Mouse (Mus musculus) limb, embryonic 11.5 days (tissue): ENCODE results near the gene Cmbl. TPM values are rescaled to one million over a fixed set of nuclear protein-coding genes. Genes with fewer than 3 reads are reported as not detected.

ENCODE experiments used
- ATAC-seq: fragments of 200-750 bp; cut with Nextera tagmentation; 2 replicates; pipeline ENCODE4 v1.8.0; 2017; ENCODE audit warnings: low read depth; ENCODE audit not compliant: insufficient number of reproducible peaks, low FRiP score, low TSS enrichment
- DNase-seq: peaks from one replicate; pipeline ENCODE4 v3.0.0-alpha.2; 2015; ENCODE audit warnings: low spot score
- H3K27ac ChIP-seq: fragments of 300-500 bp; sonication (generic); replicated peaks from 2 replicates; pipeline ENCODE4 v1.5.1; 2014; ENCODE audit warnings: low read depth, mild to moderate bottlenecking, low read length
- H3K27me3 ChIP-seq: fragments of 300-500 bp; sonication (generic); 2 replicates; pipeline ENCODE4 v1.6.1; 2014; ENCODE audit warnings: mild to moderate bottlenecking, low read length, mixed read lengths; ENCODE audit not compliant: control insufficient read depth, insufficient read depth
- H3K36me3 ChIP-seq: fragments of 300-500 bp; sonication (generic); 2 replicates; pipeline ENCODE4 v1.6.1; 2014; ENCODE audit warnings: mild to moderate bottlenecking, low read length, moderate library complexity, mixed read lengths; ENCODE audit not compliant: control insufficient read depth, insufficient read depth
- H3K4me1 ChIP-seq: fragments of 300-500 bp; sonication (generic); 2 replicates; pipeline ENCODE4 v1.6.1; 2014; ENCODE audit warnings: low read length, mixed read lengths; ENCODE audit not compliant: control insufficient read depth, insufficient read depth
- H3K4me2 ChIP-seq: fragments of 300-500 bp; sonication (generic); 2 replicates; pipeline ENCODE4 v1.6.1; 2014; ENCODE audit warnings: low read depth, mild to moderate bottlenecking, moderate library complexity; ENCODE audit not compliant: severe bottlenecking
- H3K4me3 ChIP-seq: fragments of 300-500 bp; sonication (generic); 2 replicates; pipeline ENCODE4 v1.5.1; 2014; ENCODE audit warnings: low read depth, low read length
- H3K9ac ChIP-seq: fragments of 300-500 bp; sonication (generic); 2 replicates; pipeline ENCODE4 v1.6.1; 2014; ENCODE audit warnings: mild to moderate bottlenecking, low read length
- H3K9me3 ChIP-seq: fragments of 300-500 bp; sonication (generic); 2 replicates; pipeline ENCODE4 v1.6.1; 2016; ENCODE audit warnings: low read length; ENCODE audit not compliant: control insufficient read depth
- WGBS: fragments of 180-500 bp; shearing (Covaris S2); extraction: QIAGEN DNeasy Blood & Tissue Kit; methylation state at CpG from one replicate; pipeline ENCODE4 v1.1.7; 2014; 5-methylcytosine and 5-hydroxymethylcytosine counted together
- polyA plus RNA-seq: library from polyadenylated mRNA; unstranded; fragments of >200 nt; fragmentation: Nextera tagmentation; extraction: Ambion mirVana; gene quantifications from 2 replicates; pipeline ENCODE4 v1.2.1, GENCODE M21; 2014

Cmbl gene
- polyA plus RNA-seq, 1 experiment from 2014 or later, result 1.1 TPM

DNA sequence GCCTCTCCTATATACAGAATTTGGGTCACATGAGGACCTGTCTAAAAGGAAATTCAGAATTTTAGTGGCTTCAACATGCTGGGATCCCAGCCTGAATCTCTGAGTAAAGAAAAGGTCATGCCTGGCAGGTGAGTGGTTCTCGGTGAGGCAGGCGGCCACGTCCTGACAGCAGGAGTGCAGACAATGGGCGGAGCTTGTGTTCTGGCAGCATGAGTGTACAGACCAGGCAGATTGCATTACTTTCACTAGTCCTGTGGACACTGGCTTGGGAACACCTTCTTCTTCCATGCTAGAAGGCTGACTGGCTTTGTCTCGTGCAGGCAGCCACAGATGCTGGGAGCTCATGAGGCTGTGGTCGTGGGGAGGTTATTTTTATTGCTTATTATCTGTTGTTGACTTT, 41.6 kb downstream of the Cmbl start:
- Histone ChIP-seq H3K4me2 (no peak overlapping the region), H3K27ac (no peak overlapping the region), H3K9me3 (no peaks in the 10 kb centered on the region), H3K36me3 (no peaks in the 10 kb centered on the region), H3K4me1 (peaks cover 4% of the 10 kb centered on the region; the same call in 1 of the 2 replicates), H3K9ac (no peak overlapping the region), H3K27me3 (no peaks in the 10 kb centered on the region), H3K4me3 (no peak overlapping the region)
- no peak for DNase-seq
- WGBS, result 70% methylated on average over 6 of the region's 6 CpGs
- no peak for ATAC-seq

DNA sequence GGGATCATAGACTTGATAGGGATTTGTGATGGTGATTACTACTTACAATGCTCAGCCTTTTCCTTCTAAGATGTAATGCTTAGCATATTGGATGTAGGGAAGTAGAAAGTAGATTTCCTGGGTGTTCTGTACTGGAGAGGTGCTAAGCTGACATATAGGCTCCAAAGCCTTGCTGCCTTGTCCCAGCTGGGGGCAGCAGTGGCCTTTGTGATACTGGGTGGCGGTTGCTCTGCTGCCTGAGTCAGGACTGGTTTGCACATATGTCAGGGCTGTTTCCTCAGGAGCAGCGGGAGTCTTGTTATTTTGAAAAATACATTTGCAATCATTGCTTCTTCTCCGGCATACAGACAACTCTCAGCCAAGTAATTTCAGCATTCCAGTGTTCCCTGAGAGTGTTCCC, 45.8 kb downstream of the Cmbl start:
- no peaks in the 10 kb centered on the region for H3K9me3 ChIP-seq
- H3K27me3 ChIP-seq, result no peaks in the 10 kb centered on the region
- H3K9ac ChIP-seq, result no peak overlapping the region
- WGBS, result 73% methylated on average over 3 of the region's 3 CpGs
- no peak for ATAC-seq
- H3K27ac ChIP-seq, result no peak overlapping the region
- DNase-seq, result peak; percentile 48
- no peaks in the 10 kb centered on the region for H3K4me1 ChIP-seq
- no peaks in the 10 kb centered on the region for H3K36me3 ChIP-seq
- no peak overlapping the region for H3K4me3 ChIP-seq
- no peak overlapping the region for H3K4me2 ChIP-seq

DNA sequence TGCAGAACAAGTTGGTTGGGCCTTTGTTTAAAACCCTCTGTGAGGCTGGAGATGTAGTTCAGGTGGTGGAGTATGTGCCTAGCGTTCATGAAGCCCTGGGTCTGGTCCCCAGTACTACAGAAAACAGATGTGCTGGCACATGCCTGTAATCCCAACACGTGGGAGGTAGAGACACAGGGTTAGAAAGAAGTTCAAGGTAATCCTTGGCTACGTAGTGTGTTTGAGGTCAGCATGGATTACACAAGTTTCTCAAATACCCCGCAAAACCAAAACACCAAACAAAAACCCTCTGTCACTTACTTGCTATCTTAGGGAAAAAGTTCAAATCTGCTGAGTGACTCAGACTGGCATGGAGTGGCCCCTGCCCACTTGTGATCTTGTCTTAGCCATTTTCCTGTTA, 46.8 kb downstream of the Cmbl start:
- Histone ChIP-seq H3K36me3 (no peaks in the 10 kb centered on the region; the same call in 1 of the 2 replicates), H3K27ac (no peak overlapping the region), H3K9me3 (no peaks in the 10 kb centered on the region), H3K4me3 (no peak overlapping the region), H3K4me2 (no peak overlapping the region), H3K9ac (no peak overlapping the region), H3K27me3 (no peaks in the 10 kb centered on the region), H3K4me1 (no peaks in the 10 kb centered on the region)
- DNase-seq (no peak), ATAC-seq (no peak)
- 87% methylated on average over 4 of the region's 4 CpGs for WGBS

DNA sequence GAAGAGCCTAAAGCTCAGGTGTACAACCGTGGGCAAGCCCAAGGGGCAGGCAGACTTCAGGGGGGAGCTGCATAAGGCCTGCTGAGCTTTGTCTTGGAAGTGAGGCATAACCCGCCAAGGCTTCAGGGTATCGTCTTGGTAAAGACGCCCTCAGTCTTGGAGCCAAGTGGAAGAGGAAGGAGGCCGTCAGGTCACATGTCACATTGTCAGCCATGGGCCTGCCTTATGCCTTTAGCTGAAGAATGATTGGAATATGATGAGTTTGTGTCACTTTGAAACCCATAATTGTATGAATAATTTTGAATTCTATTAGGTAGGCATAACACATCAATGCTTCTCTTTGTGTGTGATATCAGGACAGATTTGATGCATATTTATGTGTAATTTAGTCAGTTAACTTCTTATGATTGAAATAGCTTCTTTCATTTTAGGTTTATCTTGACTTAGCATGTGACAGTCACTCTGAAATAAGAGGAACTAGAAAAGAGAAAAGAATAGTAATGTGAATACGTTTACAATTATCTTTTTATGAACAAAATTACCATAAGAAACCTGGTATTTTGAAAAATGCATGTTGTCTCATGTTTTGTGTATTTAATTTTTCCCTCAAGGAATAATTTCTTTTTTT, 48.8 kb downstream of the Cmbl start:
- Histone ChIP-seq H3K9me3 (no peaks in the 10 kb centered on the region), H3K4me1 (no peaks in the 10 kb centered on the region), H3K4me3 (no peak overlapping the region), H3K4me2 (no peak overlapping the region), H3K36me3 (no peaks in the 10 kb centered on the region; the same call in 1 of the 2 replicates), H3K9ac (no peak overlapping the region), H3K27me3 (no peaks in the 10 kb centered on the region), H3K27ac (no peak overlapping the region)
- 88% methylated on average over 6 of the region's 6 CpGs for WGBS
- ATAC-seq, result no peak
- DNase-seq, result no peak

DNA sequence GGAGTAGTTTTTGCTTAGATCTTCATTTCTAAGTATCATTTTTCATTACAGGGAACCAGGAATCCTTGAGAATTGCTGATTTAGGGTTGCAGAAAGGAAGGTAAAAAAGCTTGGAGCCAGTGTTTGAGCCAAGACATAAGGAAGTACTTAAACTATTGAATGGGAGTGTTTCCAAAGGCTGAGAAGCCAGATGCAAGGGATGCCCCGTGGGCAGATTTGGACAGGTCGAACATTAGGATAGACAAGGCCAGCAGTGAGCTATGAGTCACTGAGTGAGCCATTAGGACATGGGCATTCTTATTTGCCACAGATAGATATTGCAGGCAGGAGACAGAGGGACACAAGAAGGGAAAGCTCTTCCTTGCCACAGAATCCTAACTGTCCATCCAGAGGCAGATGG, 49.5 kb downstream of the Cmbl start:
- WGBS, result 72% methylated on average over 2 of the region's 2 CpGs
- Histone ChIP-seq H3K27ac (no peak overlapping the region), H3K4me2 (no peak overlapping the region), H3K4me1 (no peaks in the 10 kb centered on the region), H3K9me3 (no peaks in the 10 kb centered on the region), H3K4me3 (no peak overlapping the region), H3K36me3 (no peaks in the 10 kb centered on the region; the same call in 1 of the 2 replicates), H3K9ac (no peak overlapping the region), H3K27me3 (no peaks in the 10 kb centered on the region)
- DNase-seq (no peak), ATAC-seq (no peak)

DNA sequence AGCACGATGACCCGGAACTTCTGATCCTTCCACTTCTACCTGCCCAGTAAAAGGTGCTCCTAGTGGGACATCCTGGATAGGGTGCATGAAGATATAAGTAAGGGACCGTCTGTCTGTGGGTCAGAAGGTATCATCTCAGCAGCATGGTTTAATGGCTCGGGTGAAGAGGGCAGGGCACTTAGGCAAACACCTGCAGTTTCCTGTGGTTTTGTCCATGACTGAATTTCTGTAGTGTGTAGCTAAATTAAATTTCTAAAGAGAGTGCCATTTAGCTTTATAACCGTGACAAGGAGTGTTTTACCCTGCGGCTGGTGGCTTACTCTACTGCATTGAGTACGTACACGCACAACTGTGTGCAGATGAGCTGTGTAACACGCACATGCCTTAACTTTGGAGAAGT, 52.1 kb downstream of the Cmbl start:
- no peak overlapping the region for H3K4me3 ChIP-seq
- ATAC-seq (no peak), DNase-seq (no peak)
- H3K4me2 ChIP-seq, result no peak overlapping the region
- H3K4me1 ChIP-seq, result no peaks in the 10 kb centered on the region
- H3K9ac ChIP-seq, result no peak overlapping the region
- WGBS, result 90% methylated on average over 9 of the region's 9 CpGs
- H3K36me3 ChIP-seq, result no peaks in the 10 kb centered on the region; the same call in 1 of the 2 replicates
- no peak overlapping the region for H3K27ac ChIP-seq
- H3K27me3 ChIP-seq, result no peaks in the 10 kb centered on the region
- no peaks in the 10 kb centered on the region for H3K9me3 ChIP-seq

DNA sequence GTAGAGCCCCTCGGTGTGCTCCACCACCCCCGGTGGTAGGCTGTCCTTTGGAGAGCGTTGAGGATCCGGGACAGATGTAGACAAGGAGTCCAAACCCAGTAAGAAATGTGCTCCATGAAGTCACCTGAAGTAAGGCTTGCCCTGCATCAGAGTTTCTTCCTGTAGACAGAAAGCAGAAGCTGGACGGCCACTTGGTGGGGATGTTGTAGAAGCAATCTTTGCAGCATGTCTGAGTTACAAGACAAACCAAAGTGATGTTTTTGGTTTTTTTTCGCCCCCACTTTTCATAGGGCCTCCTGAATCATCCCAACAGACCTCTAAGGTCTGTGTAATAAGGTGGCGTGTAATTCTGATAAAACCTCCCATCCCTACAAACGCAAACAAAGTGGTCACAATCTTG, 54.3 kb downstream of the Cmbl start:
- Histone ChIP-seq H3K36me3 (no peaks in the 10 kb centered on the region; the same call in 1 of the 2 replicates), H3K27ac (no peak overlapping the region), H3K4me2 (no peak overlapping the region), H3K4me3 (no peak overlapping the region), H3K9me3 (no peaks in the 10 kb centered on the region), H3K4me1 (no peaks in the 10 kb centered on the region), H3K27me3 (no peaks in the 10 kb centered on the region), H3K9ac (no peak overlapping the region)
- ATAC-seq (no peak), DNase-seq (no peak)
- WGBS, result 92% methylated on average over 8 of the region's 8 CpGs

DNA sequence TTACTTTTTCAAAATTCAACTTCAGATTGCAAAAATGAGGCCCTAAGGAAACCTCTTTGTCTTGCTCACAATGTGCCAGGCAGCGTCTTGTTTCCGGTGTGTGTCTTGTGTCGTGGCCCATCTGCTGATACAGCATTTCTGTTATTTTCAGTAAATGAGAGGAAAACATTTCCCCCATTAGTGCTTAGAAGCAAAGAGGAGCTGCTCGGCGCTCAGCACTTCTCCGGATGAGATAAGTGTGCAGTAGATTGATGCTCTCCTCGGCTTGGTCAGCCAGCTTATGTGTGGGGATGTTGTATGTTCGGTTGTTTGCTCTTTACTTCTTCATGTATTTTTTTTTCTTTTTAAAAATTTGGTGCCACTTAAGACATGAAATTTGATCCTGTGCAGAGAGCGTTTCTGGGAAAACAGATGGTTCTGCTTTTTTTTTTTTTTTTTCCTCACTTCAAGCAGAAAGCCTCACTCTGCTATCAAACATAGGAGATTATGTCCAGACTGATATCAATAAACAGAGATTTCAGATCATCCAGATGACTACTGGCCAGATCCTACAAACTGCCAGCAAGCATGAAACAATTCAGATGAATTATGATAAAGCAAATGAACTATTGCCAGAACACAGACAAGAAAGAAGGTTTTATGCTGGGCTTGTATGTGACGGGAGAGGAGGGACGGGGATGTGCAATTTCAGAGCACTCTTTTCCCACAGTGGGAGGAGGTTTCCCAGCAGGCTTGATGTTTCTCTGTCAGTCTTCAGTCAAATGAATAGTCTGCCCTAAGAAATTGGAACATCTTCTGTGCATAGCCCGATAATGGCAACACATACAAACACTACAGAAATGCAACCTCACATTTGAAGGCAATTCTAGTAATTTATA, 62.3 kb downstream of the Cmbl start:
- H3K4me3 ChIP-seq, result no peak overlapping the region
- H3K27ac ChIP-seq, result no peak overlapping the region
- H3K4me2 ChIP-seq, result no peak overlapping the region
- H3K27me3 ChIP-seq, result no peaks in the 10 kb centered on the region
- H3K4me1 ChIP-seq, result 0 out of 2 replicates have a peak, but pooled peaks cover 3% of the 10 kb centered on the region
- WGBS, result 56% methylated on average over 12 of the region's 12 CpGs
- DNase-seq (peak; percentile 35), ATAC-seq (no peak)
- H3K36me3 ChIP-seq, result no peaks in the 10 kb centered on the region
- H3K9ac ChIP-seq, result no peak overlapping the region
- no peaks in the 10 kb centered on the region for H3K9me3 ChIP-seq
